Mouse (Mus musculus) thymus, postnatal 36 days (tissue): ENCODE results near the gene Ubap1.

ENCODE experiments used
- DNase-seq, 2 experiments: peaks; one replicate each; pipeline ENCODE4 v3.0.0; 2022; ENCODE audit warnings: mixed read lengths in 2 of 2

Ubap1 gene

DNA sequence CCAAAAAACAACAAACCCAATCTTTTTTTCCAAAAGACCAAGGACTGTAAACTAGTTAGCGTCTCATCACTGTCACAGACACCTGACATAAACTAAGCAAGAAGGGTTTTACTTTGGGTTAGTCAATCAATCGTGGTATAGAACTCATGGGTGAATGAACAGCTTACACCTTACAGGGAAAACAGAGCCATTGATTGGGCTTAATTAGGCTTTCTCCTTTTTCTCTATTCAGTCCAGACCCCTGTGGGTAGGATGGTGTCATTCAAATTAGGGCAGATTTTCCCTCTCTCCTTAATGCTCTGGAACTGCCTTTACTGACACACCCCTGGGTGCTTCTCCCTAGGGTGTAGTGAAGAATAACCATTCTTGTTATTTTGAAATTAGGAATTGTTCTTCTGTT, 8.4 kb downstream of the Ubap1 start:
- no peak for DNase-seq

GRCm38 (mm10) chr4:41358669-41359068, 9.9 kb downstream of the Ubap1 start:
- DNase-seq, result no peak

DNA sequence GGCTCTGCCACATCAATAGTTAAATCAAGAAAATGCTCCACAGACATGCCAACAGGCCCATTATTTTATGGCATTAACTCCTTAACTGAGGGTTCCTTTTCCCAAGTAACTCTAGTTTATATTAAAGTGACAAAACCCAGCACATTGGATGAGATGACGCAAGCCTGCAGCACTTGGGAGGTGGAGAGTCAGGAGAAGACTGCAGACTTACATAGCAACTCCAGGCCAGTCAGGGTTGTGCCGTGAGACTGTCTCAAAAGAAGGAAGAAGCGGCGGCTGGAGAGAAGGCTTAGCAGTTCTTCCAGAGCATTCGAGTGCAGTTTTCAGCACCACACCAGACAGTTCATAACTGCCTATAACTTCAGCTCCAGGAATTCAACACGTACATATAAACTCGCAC, 10.6 kb downstream of the Ubap1 start:
- DNase-seq, result no peak

DNA sequence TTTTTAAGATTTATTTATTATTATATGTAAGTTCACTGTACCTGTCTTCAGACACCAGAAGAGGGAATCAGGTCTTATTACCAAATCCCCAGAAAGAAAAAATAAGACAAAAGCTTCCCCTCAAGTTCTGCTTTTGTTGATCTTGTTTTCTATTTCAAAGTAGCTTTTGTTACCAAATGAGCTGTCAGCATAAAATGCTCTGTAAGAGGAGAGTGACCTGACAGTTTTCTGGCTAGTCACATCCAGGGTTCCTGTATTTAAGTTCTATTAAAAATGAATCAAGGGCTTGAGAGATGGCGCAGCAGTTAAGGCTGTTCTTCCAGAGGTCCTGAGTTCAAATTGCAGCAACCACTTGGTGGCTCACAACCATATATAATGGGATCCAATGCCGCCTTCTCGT, 12.3 kb downstream of the Ubap1 start:
- no peak for DNase-seq

DNA sequence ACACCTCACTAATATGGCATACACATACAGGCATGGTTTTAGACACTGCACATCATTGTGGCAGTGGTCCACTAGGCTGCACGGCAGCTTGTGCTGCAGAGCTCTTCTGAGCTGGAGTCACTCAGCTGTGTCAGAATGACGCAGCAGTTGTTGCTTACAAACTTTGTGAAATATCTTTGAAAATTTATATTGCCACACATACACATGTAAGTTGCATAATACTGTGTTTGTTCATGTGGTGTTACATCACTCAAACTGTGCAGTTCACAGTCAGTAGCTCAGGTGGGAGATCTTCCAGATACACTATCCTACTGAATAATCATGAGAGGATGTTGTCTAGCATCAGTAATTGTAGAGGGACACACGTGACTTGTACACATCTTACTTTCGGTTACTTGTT, 19.4 kb downstream of the Ubap1 start:
- no peak for DNase-seq

- no peak for DNase-seq
These were observed 21.1 kb downstream of the Ubap1 start for GRCm38 (mm10) chr4:41369702-41370437.

DNA sequence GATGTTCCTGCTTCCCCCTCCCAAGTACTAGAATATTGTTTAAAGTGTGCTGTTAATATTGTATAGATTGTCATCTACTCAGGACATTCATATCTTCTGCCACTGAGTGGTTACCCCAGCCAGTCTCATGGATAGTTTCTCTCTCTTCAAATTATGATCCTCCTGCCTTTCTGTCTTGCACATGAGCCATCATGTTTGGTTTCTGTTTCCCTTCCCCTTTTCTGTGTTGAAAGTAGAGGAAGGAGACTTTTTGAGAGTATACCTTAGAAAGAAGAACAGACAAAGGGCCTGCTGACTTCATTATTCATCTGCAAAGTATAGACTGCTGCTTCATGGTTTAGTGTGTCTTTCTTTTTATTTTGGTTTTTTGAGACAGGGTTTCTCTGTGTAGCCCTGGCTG, 28.8 kb downstream of the Ubap1 start:
- DNase-seq, result no peak

GRCm38 (mm10) chr4:41381213-41381950, 32.6 kb downstream of the Ubap1 start:
- no peak for DNase-seq

DNA sequence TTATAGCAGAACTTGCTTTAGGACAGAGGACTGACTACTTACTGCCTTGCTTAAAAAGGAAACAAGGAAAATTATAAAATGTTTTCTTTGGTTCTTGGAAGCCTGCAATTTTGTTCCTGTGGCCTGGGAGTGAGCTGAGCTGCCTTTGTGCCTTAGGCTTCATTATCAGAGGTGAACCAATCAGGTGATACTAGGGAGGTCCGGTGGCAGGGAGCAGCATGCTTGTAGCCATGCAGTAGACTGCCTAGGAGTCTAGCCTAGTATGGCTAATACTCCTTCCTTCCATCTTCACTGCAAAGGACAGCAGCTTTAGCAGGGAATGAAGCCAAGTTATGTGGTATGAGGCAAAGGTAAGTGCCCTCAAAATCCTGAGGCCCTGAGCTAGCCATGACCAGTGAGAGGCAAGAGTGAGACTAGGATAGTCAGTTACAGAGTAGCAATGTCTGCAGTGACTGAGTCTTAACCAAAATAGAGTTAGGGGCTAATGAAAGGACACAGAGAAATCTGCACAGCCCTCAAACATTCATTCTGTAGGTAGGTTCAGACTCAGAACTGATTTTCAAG, 37.7 kb downstream of the Ubap1 start:
- no peak for DNase-seq

DNA sequence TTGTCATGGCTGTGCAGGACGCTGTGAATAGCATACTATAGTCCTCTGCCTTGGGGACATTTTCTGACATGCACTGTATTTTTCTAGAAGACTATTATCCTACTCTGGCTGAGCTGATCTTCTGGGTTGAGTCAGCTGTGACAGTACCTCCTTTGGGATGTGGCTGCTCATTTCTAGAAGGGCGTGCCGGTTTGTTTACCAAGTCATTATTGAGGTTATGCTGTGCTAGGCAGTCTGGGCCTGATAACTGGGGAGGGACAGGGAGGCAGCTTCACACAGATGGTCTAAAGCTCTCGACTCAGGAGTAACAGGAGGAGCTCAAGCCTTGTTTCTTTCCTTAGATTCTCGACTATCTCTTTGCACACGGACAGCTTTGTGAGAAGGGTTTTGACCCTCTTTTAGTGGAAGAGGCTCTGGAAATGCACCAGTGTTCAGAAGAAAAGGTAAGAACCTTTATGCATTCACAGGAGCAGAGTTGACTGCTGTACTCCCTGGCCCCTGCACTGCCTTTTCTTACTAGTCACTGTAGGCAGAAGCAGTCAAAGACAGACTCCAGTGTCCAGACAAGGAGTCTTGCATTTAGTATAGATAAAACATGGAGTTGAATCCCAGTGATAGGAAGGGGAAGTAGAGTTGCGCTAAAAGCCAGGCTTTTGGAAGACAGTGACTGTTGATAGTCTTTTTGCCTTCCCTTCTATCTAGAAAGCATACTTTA, 39.1 kb downstream of the Ubap1 start:
- no peak for DNase-seq

- no peak for DNase-seq
These were observed 39.8 kb downstream of the Ubap1 start for GRCm38 (mm10) chr4:41388616-41389015.

GRCm38 (mm10) chr4:41389240-41389639, 40.4 kb downstream of the Ubap1 start:
- DNase-seq, result no peak

DNA sequence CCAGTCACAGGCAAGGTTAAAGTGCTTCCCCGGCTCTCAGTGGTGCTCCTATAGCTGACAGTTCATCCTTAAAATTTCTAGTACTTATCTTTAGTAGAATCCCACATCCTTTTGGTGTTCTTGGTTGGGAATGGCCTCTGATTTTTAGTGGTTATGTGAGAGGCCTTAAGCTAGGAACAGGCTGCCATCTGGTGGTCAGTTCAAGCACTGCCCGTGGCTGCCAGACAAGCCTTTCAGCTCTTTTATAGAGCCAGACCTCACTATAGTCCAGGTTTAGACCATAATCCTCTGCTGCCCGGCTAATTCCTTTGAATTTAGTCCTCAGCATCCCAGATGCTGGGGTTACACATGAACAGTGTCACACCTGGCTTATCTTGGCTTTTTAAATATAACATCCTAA, 41.3 kb downstream of the Ubap1 start:
- DNase-seq, result peak; percentile 58 to 60

DNA sequence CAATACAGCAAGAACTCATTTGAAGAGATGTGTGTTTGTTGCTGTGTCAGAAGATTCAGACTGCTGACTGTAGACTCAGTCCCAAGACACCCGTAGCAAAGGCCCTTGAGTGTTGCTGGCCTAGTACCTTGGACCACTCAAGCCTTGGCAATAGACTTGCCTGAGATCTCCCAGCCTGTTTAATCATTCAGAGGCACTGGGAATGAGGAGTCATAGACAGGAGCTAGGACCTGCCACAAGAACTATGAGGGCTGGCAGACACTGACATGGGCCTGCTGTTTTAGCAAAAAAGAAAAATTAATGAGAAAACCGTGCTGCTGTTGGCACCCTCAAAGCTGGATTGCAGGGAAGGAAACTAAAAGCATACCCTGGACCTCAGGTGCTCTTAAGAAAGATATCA, 42.2 kb downstream of the Ubap1 start:
- DNase-seq, result no peak

GRCm38 (mm10) chr4:41394651-41395050, 45.9 kb downstream of the Ubap1 start:
- no peak for DNase-seq

DNA sequence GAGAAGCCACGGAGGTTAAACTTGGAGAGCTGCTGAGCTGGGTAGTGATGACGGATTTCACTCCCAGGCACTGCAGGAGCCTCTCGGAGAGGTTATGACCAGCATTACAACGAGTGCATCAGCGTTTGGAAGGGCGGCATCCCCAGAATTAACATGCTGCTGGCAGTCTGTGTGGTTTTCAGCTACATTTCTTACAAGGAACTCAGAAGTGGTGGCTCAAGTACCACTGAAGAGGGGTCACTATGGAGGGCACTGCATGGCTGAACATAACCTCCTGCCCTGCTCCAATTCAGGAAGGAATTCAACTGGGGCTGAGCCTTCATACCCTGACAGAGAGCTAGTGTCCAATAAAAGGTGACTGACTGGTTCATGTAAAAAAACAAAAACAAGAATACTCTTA, 49.6 kb downstream of the Ubap1 start:
- no peak for DNase-seq

GRCm38 (mm10) chr4:41399904-41400303, 51.1 kb downstream of the Ubap1 start:
- no peak for DNase-seq

- no peak for DNase-seq
These were observed 52.4 kb downstream of the Ubap1 start for GRCm38 (mm10) chr4:41401167-41401566.

DNA sequence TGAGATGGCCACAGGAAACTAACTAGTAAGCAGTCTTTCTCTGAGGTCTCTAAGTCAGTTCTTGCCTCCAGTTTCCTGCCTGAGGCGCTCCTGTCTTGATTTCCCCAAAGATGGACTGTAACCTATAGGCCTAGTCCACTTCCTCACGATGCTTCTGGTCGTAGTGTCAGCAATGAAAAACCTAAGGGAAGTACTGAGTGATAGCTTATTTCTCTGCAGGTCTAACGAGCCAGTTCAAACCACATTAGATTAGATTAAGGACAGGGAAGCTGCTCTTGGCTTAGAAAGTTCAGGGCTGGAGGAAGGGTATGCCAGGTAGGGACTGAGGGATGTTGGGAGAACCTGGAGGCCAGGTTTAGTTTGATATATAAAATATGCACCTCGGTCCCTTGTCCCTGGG, 52.8 kb downstream of the Ubap1 start:
- no peak for DNase-seq

DNA sequence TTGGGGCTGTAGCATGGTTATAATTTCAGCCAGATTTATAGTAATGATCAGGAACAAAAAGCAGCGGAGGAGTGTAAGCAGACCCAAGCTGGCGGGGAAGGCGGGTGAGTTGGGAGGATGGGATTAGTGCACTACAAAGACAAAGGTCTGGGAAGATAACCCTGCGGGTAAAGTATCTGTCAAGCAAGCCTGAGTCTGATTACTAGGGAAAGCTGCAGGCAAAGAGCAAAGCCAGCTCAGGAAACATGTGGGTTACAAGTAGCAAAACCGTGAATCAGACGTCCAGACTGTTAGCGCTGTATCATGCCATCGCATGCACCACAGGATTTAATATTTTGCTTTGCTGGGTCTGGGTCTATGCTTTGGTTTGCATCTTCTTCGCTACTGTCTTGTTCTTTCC, 57.8 kb downstream of the Ubap1 start:
- no peak for DNase-seq

GRCm38 (mm10) chr4:41407353-41407752, 58.6 kb downstream of the Ubap1 start:
- no peak for DNase-seq

DNA sequence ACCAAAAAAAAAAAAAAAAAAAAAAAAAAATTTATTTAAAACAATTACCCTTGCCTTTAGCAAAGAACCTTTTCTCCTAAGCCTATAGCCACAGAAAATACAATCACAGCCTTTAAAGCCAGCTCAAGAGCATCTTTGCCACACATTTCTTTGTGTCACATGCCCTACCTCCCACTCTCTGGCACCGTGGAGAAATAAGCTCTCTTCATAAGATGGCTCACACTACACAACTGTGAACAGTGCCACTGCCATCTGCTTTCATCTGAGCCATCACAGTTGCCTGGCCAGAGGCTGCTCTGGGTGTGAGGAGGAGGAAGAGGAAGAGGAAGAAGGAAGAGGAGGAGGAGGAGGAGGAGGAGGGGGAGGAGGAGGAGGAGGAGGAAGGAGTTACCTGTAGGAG, 60.5 kb downstream of the Ubap1 start:
- no peak for DNase-seq

DNA sequence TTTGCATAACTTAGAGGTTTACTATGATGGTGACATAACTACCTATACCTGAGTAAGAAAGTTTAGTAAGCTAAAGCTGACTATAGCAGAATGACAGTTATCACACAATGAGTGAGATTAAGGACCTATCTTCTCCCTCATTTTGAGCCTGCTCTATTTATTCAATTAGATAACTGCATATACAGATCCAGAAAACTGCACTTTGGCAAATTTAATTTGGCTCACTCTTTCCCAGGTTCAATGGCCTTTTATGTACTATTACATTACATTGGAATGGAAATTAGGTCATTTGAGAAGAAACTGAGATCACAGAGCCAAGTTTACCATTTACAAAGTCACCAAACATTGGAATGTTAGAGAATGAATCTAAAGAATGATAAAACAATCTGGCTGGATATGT, 68.2 kb downstream of the Ubap1 start:
- no peak for DNase-seq

- no peak for DNase-seq
These were observed 90.1 kb downstream of the Ubap1 start for GRCm38 (mm10) chr4:41438931-41439330.
